Mouse (Mus musculus) liver, embryonic 15.5 days (tissue): ENCODE data around the gene Rbm34. TPM values are rescaled to one million over a fixed set of nuclear protein-coding genes. Genes with fewer than 3 reads are reported as not detected.
"Not testable (repeated sequence)": the region's sequence is repeated elsewhere in the genome, so short reads cannot be mapped to it uniquely, and the experiment has no call there.

Experiments used
- ATAC-seq: fragments of 200-750 bp; cut with Nextera tagmentation; 2 replicates; pipeline ENCODE4 v1.8.0; 2017; ENCODE audit warnings: moderate number of reproducible peaks, mild to moderate bottlenecking, moderate library complexity; ENCODE audit not compliant: insufficient read depth
- H3K27ac ChIP-seq: fragments of 300-500 bp; sonication (generic); replicated peaks from 2 replicates; pipeline ENCODE4 v1.5.1; 2015; ENCODE audit warnings: mild to moderate bottlenecking, inconsistent platforms
- H3K27me3 ChIP-seq: fragments of 300-500 bp; sonication (generic); 2 replicates; pipeline ENCODE4 v1.6.1; 2015; ENCODE audit warnings: mild to moderate bottlenecking, inconsistent platforms
- H3K36me3 ChIP-seq: fragments of 300-500 bp; sonication (generic); replicated peaks from 2 replicates; pipeline ENCODE4 v1.6.1; 2015; ENCODE audit warnings: moderate library complexity, mild to moderate bottlenecking, inconsistent platforms
- H3K4me1 ChIP-seq: fragments of 300-500 bp; sonication (generic); replicated peaks from 2 replicates; pipeline ENCODE4 v1.6.1; 2015; ENCODE audit warnings: inconsistent platforms
- H3K4me2 ChIP-seq: fragments of 300-500 bp; sonication (generic); 2 replicates; pipeline ENCODE4 v1.6.1; 2015; ENCODE audit warnings: moderate library complexity, mild to moderate bottlenecking, inconsistent platforms
- H3K4me3 ChIP-seq: fragments of 300-500 bp; sonication (generic); replicated peaks from 2 replicates; pipeline ENCODE4 v1.5.1; 2015; ENCODE audit warnings: mild to moderate bottlenecking, inconsistent platforms
- H3K9ac ChIP-seq: fragments of 300-500 bp; sonication (generic); 2 replicates; pipeline ENCODE4 v1.6.1; 2015; ENCODE audit warnings: moderate library complexity, mild to moderate bottlenecking, inconsistent platforms
- H3K9me3 ChIP-seq: fragments of 300-500 bp; sonication (generic); replicated peaks from 2 replicates; pipeline ENCODE4 v1.6.1; 2016; ENCODE audit warnings: inconsistent platforms
- WGBS: fragments of 180-500 bp; shearing (Covaris S2); methylation state at CpG from one replicate; pipeline ENCODE4 v1.1.7; 2015; ENCODE audit warnings: mixed read lengths; ENCODE audit not compliant: insufficient replicate concordance; 5-methylcytosine and 5-hydroxymethylcytosine counted together
- polyA plus RNA-seq: library from polyadenylated mRNA; unstranded; fragments of >200 nt; fragmentation: Nextera tagmentation; extraction: Ambion mirVana; gene quantifications from 2 replicates; pipeline ENCODE4 v1.2.1, GENCODE M21; 2015

The Rbm34 gene
- polyA plus RNA-seq, 1 experiment from 2014 or later: 10.7 TPM

DNA sequence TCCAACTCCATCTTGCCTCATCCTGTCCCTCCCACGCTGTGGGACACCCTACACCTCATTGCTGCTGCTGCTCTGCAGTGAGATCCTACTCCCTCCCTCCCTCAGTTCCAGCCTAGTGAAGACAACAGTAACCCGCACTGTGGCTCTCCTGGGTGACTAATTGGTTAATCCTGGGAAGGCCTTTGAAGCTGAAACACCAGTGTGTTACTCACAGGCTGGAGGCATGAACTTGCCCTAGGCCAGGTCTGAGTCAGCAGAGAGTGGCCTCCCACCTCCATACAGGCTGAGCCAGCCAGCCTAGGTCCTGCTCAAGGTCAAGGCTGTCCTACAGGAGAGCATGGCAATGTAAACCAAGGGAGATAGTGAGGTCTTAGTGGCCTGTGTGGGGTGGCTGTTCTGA is 51.6 kb downstream of the Rbm34 start:
- Histone ChIP-seq H3K9ac (no peak overlapping the region), H3K4me1 (0 out of 2 replicates have a peak, but pooled peaks cover 4% of the 10 kb centered on the region), H3K9me3 (no peaks in the 10 kb centered on the region), H3K36me3 (no peaks in the 10 kb centered on the region), H3K4me3 (no peak overlapping the region), H3K4me2 (no peak overlapping the region), H3K27me3 (no peaks in the 10 kb centered on the region), H3K27ac (no peak overlapping the region)
- WGBS: 53% methylated on average over 2 of the region's 2 CpGs
- no peak for ATAC-seq

DNA sequence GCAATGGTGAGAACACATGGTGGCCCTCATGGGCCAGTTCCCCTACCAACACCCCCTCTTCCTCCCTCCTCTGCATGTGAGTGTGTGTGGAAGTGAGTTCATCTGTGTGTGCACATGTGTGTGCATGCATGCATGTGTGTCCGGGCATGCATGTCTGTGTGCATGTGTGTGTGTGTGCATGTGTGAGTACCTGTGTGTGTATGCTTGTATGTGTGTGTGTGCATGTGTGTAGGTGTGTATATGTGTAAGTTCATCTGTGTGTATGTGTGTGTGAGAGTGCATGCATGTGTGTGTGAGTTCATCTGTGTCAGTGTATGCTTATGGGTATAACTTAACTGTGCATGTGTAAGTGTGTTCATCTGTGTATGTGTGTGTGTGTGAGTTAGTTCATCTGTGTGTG is 52.5 kb downstream of the Rbm34 start:
- Histone ChIP-seq H3K4me2 (no peak overlapping the region), H3K27ac (no peak overlapping the region), H3K36me3 (no peaks in the 10 kb centered on the region), H3K9ac (no peak overlapping the region), H3K4me1 (0 out of 2 replicates have a peak, but pooled peaks cover 4% of the 10 kb centered on the region), H3K27me3 (no peaks in the 10 kb centered on the region), H3K9me3 (no peaks in the 10 kb centered on the region), H3K4me3 (no peak overlapping the region)
- ATAC-seq: no peak
- 79% methylated on average over 1 of the region's 1 CpGs for WGBS

DNA sequence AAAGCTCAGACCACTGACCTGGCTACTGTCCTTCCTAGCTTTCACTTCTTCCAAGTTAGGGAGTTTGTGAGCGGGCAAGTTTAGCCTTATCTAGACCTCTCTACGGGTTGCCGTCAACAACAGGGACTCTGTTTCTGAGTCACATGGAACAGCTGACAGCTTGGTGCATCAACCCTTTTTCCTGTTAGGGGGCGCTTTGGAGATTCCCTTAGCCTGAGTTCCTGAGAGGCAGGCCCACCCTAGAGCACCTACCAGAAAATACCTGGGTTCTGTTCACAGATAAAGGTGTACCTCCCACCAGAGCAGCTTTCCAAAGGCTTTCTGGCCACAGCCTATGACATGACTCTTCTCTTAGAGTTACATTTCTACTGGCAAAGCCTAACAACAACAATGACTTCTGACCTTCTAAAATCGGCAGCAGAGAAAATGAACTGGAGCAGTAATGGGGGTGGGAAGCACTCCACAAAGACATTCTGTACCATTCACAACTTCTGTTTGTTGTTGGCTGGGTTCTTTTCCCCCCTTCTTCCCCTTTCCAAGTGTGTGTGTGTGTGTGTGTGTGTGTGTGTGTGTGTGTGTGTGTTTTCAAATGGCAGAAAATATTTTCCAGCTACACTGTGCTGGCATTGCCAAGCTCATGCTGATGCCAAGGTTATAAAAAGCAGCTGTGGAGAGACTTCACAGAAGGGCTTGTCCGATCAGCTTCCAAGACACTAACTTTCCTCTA is 53.5 kb downstream of the Rbm34 start:
- H3K27me3 ChIP-seq: no peaks in the 10 kb centered on the region
- WGBS: 29% methylated on average over 6 of the region's 6 CpGs
- no peaks in the 10 kb centered on the region for H3K9me3 ChIP-seq
- H3K4me3 ChIP-seq: no peak overlapping the region
- 0 out of 2 replicates have a peak, but pooled peaks cover 4% of the 10 kb centered on the region for H3K4me1 ChIP-seq
- H3K9ac ChIP-seq: no peak overlapping the region
- H3K36me3 ChIP-seq: no peaks in the 10 kb centered on the region
- H3K27ac ChIP-seq: no peak overlapping the region
- H3K4me2 ChIP-seq: no peak overlapping the region
- ATAC-seq: no peak

DNA sequence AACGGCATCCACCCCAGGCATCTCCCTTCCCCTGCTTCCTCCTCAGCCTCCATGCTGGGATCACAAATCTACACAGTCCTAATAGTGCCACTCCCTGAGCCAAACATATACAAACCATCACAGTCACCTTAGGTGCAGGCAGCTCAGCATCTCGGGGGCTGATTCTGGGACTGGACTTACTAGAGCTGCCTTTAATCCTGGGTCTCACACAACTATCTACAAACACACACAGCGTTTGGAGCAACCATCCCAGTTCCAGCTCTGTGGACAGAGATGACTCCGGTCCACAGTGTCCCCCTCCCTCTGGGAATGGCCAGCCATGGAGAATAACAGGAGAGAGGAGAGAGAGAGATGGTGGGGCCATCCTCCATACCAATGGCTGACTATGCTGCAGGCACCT is 54.3 kb downstream of the Rbm34 start:
- H3K4me3 ChIP-seq: no peak overlapping the region
- 66% methylated on average over 4 of the region's 4 CpGs for WGBS

DNA sequence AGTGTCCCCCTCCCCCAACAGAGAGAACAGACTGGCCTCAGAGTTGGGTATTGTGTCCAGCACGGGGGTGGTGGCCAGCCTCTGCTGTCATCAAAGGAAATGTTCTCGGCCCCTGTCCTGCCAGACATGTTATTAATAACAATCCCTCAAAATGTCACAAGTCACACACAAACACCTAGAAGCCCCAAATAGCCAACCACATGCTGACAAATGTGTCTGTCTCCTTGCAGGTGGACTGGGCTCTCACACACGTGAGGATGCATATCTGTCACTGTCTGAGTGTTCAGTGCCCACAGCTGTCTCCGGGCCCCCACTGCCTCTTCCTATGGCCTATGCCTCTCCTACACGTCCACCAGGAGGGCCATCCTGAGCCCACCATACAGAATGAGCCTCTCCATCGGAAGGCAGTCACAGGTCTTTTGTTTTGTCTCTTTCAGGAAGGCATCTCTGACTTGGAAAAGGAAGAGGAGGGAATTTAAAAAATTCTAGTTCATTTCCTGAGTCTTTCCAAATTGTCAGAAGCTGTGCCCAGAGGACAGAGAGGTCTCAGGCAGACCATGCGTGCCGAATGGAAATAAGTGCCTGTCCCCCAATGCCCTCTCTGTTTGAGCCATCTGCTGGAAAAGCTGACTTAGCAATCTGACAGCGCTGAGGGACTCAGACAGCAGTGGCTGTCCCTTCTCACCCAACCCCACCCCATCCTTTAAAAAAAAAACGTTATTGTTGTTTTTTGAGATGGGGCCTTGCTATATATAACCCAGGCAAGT is 56.1 kb downstream of the Rbm34 start:
- H3K4me2 ChIP-seq: no peak overlapping the region
- H3K9ac ChIP-seq: no peak overlapping the region
- no peaks in the 10 kb centered on the region for H3K36me3 ChIP-seq
- H3K27me3 ChIP-seq: no peaks in the 10 kb centered on the region
- WGBS: 39% methylated on average over 10 of the region's 10 CpGs
- 0 out of 2 replicates have a peak, but pooled peaks cover 4% of the 10 kb centered on the region for H3K4me1 ChIP-seq
- no peak overlapping the region for H3K4me3 ChIP-seq
- H3K27ac ChIP-seq: no peak overlapping the region
- ATAC-seq: 0 out of 2 replicates have a peak, but pooled peaks have one; percentile 9
- H3K9me3 ChIP-seq: no peaks in the 10 kb centered on the region

More for the DNA sequence above, 54.3 kb downstream of the Rbm34 start:
- no peak for ATAC-seq
- Histone ChIP-seq H3K27me3 (no peaks in the 10 kb centered on the region), H3K4me1 (0 out of 2 replicates have a peak, but pooled peaks cover 4% of the 10 kb centered on the region), H3K9ac (no peak overlapping the region), H3K9me3 (no peaks in the 10 kb centered on the region), H3K27ac (no peak overlapping the region), H3K4me2 (no peak overlapping the region), H3K36me3 (no peaks in the 10 kb centered on the region)

DNA sequence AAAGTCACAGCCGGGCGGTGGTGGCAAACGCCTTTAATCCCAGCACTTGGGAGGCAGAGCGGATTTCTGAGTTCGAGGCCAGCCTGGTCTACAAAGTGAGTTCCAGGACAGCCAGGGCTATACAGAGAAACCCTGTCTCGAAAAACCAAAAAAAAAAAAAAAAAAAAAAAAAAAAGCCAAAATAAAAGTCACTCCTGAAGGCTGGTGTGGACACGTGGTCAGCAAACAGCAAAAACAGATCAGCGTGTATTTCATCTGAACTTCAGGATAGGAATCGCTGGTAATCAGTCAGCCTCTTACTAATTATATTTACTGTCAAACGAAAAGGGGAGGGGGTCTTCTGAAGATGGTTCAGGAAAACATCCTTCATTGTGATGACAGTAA is 56.8 kb downstream of the Rbm34 start:
- WGBS: 58% methylated on average over 10 of the region's 10 CpGs

DNA sequence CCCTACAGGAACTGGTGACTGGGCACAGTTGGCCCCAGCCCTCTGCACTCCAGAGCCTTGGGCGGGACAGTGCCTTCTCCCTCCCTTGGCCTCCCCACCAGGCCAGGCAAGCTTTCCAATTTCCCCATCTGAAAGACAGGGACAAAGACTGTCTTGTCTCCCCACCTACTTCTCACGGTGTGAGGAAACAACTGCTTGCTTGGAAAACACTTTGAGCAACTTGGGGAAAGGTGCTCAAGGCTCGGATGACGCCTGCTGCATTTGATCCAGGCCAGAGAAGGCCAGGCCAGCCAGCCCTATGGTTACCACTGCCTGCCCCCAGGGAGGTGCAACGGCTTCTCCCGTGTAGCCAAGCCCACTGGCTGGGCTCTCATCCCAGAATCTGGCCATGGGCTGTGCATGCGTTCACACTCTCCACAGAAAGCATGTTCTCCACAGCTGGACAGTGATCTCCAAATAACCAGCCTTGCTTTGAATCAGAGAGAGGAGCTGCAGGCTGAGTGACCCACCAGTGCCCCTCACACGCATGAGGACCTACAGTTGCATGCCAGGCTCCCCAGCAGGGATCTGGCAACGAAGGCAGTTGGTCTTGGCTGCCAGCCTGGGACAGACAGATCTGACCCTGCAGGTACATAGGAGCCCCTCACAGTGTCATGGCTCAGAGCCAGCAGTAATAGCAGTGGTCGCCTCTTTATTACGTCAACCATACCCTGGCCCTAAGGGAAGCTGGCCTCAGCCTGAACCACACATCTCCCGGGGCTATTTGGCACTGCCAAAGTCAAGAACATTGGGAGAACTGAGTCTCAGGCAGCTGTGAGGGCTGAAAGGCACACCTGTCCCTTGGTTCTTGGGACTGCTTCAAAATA is 57.4 kb downstream of the Rbm34 start:
- no peaks in the 10 kb centered on the region for H3K9me3 ChIP-seq
- ATAC-seq: no peak
- H3K36me3 ChIP-seq: no peaks in the 10 kb centered on the region
- WGBS: 61% methylated on average over 12 of the region's 12 CpGs
- H3K4me1 ChIP-seq: peaks cover 13% of the 10 kb centered on the region; the same call in 1 of the 2 replicates
- H3K4me2 ChIP-seq: no peak overlapping the region
- H3K27me3 ChIP-seq: no peaks in the 10 kb centered on the region
- no peak overlapping the region for H3K4me3 ChIP-seq
- H3K9ac ChIP-seq: no peak overlapping the region
- no peak overlapping the region for H3K27ac ChIP-seq

More for the DNA sequence above, 56.8 kb downstream of the Rbm34 start:
- not testable (repeated sequence) for ATAC-seq, H3K4me3 ChIP-seq, H3K4me1 ChIP-seq, H3K4me2 ChIP-seq, H3K9ac ChIP-seq, H3K27me3 ChIP-seq, H3K27ac ChIP-seq, H3K36me3 ChIP-seq, H3K9me3 ChIP-seq

DNA sequence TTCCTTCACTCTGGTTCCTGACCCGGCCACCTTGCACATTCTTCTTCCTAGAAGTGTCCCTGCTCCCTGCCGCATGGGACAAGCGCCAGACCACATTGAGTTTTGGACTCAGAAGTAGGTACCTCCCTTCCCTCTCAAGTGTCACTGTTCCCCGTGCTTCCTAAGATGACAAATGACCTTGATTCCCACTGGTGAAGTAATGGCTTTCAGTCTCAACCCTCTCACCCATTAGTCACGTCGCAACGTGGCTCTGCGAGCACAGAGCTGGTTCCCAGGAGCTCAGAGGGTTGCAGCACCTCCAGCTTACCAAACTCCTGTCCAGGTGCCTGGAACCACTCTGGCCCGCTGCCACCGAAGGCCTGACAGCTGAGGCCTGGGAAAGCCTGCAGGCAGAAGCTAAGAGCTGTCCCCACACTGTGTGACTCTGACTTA is 61.5 kb downstream of the Rbm34 start:
- no peaks in the 10 kb centered on the region for H3K36me3 ChIP-seq
- 60% methylated on average over 10 of the region's 10 CpGs for WGBS
- H3K4me2 ChIP-seq: no peak overlapping the region
- peaks cover 13% of the 10 kb centered on the region for H3K4me1 ChIP-seq
- no peaks in the 10 kb centered on the region for H3K9me3 ChIP-seq
- no peak for ATAC-seq
- H3K9ac ChIP-seq: no peak overlapping the region
- H3K27me3 ChIP-seq: no peaks in the 10 kb centered on the region
- no peak overlapping the region for H3K4me3 ChIP-seq
- H3K27ac ChIP-seq: no peak overlapping the region

DNA sequence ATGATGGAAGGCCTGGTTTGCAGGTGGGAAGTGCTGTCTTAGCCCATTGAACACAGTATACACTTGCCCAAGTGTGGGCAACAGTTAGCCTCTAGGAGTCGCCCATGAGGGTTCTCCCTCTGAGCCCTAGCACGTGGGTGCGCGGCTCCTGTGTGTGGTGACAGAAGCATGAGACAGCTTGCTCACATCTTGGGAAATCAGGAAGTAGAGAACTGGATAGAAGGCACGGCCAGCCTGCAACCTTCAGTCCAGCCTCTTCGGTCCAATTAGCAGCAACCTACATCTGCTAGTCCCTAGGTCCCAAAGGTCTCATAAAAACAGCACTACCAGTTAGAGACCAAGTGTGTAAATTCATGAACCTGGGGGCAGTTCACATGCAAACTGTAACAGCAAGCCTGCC is 62.1 kb downstream of the Rbm34 start:
- Histone ChIP-seq H3K36me3 (no peaks in the 10 kb centered on the region), H3K4me1 (peaks cover 19% of the 10 kb centered on the region), H3K27ac (no peak overlapping the region), H3K9me3 (no peaks in the 10 kb centered on the region), H3K27me3 (no peaks in the 10 kb centered on the region), H3K9ac (no peak overlapping the region), H3K4me3 (no peak overlapping the region), H3K4me2 (no peak overlapping the region)
- WGBS: 43% methylated on average over 6 of the region's 6 CpGs
- peak; percentile 14; the same call in 1 of the 2 replicates for ATAC-seq

DNA sequence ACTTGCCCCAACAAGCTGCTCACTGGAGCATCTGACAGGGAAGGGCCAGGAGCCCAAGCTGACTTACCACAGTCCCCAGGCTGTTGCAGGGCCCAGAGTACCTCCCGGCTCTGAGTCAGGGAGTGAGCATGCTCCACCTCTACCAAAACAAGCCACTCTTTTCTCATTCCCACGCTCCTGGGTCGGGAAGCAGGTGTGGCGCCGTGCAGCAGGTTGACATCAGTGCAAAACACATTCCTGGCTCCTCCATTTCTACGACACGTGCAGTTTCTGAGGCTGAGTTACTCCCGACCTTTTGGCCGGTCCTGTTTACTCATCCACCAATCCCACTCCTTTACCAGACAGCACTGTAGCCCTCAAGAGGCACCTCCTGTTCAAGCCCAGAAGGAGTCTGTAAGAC is 62.9 kb downstream of the Rbm34 start:
- 56% methylated on average over 9 of the region's 9 CpGs for WGBS

DNA sequence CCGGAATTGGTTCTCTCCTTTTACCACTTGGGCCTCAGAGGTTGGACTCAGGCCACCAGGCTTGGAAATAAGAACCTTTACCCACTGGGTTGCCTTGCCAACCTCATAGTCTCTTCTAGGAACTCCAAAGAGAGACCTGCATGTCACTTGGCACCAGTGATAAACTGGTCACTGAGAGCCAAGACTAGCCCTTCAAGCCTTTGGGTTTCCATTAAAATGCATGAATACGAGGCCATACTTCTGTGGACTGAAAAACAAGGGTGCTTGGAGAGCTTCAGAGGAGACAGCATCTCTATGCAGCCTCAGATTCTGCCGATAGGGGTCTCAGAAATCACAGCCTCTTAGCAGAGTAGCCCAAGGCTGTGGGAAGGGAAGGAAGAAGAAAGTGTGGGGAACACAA is 63.5 kb downstream of the Rbm34 start:
- no peak overlapping the region for H3K4me2 ChIP-seq
- no peaks in the 10 kb centered on the region for H3K9me3 ChIP-seq
- no peak for ATAC-seq
- H3K4me3 ChIP-seq: no peak overlapping the region
- H3K4me1 ChIP-seq: peaks cover 22% of the 10 kb centered on the region
- no peak overlapping the region for H3K27ac ChIP-seq
- WGBS: 72% methylated on average over 3 of the region's 3 CpGs
- H3K36me3 ChIP-seq: no peaks in the 10 kb centered on the region
- no peaks in the 10 kb centered on the region for H3K27me3 ChIP-seq
- no peak overlapping the region for H3K9ac ChIP-seq

More for the DNA sequence above, 62.9 kb downstream of the Rbm34 start:
- H3K4me3 ChIP-seq: no peak overlapping the region
- H3K4me2 ChIP-seq: no peak overlapping the region
- H3K36me3 ChIP-seq: no peaks in the 10 kb centered on the region
- H3K27ac ChIP-seq: no peak overlapping the region
- ATAC-seq: no peak
- no peaks in the 10 kb centered on the region for H3K9me3 ChIP-seq
- H3K4me1 ChIP-seq: peaks cover 22% of the 10 kb centered on the region
- no peak overlapping the region for H3K9ac ChIP-seq
- H3K27me3 ChIP-seq: no peaks in the 10 kb centered on the region
